Mouse (Mus musculus) olfactory bulb, adult 2 months (tissue): ENCODE measurements around the gene Foxc1.

Experiments used
- CTCF ChIP-seq: fragments of 200-500 bp; IDR thresholded peaks from 2 replicates; pipeline ENCODE4 v1.5.1; 2012; ENCODE audit warnings: low read depth, mild to moderate bottlenecking, low read length, moderate library complexity; ENCODE audit not compliant: insufficient read depth
- POLR2A ChIP-seq: fragments of 200-500 bp; IDR thresholded peaks from 2 replicates; pipeline ENCODE4 v1.6.1; 2012; ENCODE audit warnings: mild to moderate bottlenecking, low read depth, low read length, moderate library complexity; ENCODE audit not compliant: insufficient read depth

- no peak for TF ChIP-seq CTCF
- no peak for TF ChIP-seq POLR2A
These were observed 53.8 kb downstream of the Foxc1 start for GRCm38 (mm10) chr13:31860200-31860599.
